Mouse (Mus musculus) ovary, postnatal 10 days (tissue): ENCODE results near the gene Hes1.

ENCODE experiments used
- DNase-seq: peaks from one replicate; pipeline ENCODE4 v3.0.0; 2022; ENCODE audit warnings: low spot score

Hes1 gene

DNA sequence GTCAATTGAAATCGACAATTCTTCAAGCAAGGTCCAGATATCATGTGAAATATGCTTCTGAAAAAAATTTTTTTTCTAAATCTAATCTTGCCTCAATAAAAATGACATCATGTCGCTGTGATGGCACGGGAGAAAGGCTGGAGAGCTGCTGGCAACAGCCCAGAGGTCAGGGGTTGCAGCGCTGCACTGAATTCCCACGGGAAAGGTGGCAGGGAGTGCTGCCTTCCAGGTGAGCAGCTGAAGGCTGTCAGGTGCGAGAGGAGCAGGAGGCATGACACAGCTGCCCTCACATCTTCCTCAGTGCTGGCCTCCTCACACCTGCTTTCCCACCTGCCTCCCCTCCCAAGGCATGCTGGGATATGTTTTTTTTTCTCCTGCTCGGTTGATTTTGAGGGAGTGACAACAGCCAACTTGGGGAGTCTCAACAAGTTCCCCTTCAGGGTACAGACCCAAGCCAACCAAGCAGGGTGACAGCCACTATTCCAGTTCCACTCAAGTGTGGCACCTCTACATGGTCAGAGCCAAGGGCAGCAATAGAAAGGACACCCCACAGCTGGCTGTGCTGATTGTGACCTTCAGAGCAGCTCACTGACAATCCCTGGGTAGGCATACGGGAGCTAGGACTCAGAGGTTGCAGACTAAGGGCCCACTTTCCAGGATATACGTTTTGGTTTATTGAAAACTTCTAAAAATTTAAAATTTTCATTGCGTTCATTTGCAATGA, 13.3 kb upstream of the Hes1 start:
- no peak for DNase-seq

DNA sequence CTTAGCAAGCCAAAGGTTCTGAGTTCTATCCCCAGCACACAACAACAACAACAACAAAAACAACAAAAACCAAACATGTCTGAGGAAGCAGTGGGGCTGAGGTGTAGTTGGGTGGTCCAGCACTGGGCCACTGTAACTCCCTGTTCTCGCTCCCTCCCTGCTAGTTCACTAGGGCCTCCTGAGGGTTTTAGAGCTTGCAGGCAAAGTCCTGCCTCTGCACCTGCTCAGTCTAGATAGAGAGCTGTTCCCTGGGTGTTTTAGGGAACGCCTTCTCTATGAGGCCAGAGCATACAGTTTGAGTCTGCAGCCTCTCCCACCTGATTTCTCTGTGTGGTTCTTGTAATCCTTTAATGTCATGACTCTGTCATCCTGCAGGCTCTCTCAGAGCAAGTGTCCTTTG, 11.9 kb upstream of the Hes1 start:
- DNase-seq: no peak

DNA sequence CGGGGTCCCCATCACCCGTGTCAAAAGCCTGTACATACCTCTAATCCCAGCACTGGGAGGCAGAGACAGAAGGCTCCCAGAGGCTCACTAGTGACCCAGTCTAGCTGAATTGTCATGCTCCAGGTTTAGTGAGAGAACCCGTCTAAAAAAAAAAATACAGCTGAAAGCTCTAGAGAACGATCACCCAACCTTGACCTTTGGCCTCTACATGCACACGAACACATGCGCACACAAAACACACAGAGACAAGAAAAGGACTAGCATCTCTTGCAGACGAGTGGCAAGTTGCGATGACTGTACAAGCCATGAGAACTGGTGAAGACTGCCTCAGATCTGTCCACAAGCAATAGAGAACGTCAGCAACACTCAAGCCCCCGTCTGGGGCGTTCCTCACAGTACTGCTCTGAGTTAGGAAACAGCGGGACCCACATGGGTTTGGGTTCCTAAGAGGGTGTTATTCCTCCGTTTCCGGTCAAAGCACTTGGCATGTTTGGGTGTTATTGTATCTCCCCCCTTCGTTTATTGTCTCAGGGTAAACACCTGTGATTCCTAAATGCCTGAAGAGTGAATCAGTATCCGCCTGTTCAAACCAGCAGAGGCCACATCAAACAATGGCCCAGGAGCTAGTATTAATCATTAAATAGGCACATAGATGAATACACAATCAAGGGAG, 11.2 kb upstream of the Hes1 start:
- no peak for DNase-seq

DNA sequence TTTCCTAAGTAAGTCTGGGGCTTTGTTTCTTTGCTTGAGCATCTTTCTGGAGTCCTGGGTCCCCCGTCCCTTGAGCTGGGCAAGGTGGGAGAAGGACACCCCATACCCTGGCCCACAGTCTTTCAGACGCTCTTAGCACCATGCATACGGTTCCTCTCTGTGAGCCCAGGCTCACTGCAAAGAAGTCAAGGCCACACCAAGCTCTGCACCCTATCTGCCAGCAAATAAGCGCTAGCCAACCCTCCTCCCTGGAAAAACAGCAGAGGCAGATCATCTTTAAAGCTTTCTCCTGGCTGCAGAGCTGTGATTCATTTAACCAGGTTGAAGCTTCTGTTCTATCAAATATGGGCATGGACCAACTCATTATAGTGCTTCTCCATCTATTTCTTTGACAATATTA, 9.6 kb upstream of the Hes1 start:
- no peak for DNase-seq

DNA sequence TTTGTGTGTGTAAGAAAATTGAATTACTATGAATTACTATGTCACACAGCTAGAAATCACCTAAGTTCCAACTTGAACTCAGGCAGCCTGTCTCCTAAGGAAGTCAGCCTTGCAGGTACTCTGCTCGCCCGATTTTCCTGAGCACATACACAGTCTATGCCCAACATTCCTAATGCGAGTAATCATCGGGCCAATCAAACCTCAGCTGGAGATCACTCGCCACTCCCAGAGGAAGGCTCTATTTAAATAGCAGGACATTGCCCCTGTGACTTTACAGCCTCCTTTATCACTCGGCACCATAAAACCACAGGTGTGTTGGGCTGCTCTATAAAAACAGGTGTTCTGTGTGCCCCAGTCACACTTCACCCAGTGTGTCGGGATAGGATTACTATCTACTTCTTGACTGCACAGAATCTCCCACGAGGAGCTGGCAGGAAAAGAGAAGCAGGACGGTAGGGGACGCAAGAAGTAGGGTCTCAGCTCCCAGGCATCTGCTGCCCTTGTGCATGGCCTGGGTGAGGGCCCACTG, 8.8 kb upstream of the Hes1 start:
- DNase-seq: no peak

DNA sequence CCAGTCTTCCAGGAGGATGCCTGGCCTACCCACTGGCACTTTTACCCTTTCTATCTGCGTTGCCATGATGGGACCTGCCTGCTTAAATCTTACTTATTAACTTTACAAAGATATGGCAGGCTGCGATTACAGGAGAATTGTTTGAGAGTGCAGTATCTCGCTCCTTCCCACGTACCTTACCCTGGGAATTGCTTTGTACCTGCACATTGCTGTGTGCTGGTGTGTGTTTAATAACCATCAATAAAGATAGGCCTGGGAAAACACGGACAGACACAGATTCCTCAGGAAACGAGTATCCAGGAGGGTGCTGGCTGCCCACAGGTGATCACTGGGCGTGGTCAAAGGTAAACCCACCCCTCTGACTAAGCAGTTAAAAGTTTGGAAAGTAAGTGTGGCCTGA, 8.3 kb upstream of the Hes1 start:
- no peak for DNase-seq

DNA sequence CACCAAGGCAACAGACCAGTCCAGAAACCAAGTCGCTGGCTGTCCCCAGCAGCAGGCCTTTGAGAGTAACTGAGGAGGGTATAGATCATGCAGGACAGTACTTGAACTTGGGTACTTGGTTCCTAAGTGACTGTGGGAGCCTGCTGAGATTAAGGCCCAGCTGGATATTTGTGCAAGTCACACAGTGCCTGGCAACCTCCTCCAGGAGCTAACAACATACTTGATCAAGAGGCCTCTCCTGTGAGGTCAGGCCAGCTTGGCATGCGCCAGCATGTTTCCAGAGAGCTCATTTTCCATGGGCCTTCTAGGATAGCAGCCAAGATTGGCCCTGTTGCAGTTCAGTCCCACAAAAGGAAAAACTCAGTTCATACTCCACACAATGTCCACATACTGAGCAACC, 7.3 kb upstream of the Hes1 start:
- DNase-seq: no peak

DNA sequence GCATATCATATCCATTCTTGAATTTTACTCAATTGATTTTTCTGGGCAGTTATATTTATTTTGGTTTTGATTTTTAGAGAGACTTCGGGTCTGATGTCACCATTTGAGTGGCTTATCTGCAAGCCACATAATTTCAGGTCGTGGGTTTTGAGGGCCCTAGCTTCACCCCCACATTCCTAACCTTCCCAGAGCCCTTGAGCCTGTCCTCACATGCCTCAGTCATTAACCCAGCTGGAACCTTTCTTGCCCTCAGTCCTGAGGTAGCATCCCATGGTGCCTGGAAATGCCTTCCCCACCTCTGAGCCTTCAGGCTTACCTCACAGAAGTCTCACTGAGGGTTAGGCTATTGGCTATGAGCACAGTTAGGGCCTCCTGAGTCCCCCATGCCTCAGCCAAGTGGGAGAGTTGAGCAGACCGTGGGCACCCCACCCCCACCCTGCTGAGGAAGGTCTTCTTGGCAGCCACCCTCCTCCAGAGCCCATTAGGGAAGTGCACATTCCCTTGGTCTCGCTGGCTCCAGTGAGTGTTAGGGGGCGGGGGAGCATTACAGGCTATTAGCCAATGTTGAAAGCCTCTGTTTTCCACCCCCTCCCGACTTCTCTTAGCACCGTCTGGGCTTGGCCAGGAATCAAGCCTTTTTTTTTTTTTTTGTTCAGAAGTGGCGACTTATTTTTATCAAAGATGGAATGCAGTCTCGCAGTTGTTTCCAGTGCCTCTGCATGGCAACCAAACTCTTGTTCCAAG, 5.0 kb upstream of the Hes1 start:
- no peak for DNase-seq

DNA sequence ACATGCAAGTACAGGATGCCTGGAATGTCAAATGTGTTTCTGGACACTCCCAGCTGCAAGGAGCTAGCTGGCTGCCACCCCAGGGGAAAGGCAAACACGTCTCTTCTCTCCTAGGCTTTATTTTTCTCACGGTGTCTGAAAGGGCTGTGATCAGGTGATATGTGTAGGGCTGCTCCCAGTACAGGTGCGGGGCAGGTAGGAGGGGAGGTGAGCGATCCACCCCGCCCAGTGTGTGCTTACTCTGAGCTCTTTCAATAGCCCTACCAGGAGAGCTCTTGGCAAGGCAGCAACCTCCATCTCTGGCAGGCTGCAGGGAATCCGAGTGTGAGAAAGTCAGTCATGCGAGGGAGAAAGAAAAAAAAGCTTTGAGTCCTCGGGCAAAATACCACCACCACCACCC, 3.8 kb upstream of the Hes1 start:
- DNase-seq: no peak

DNA sequence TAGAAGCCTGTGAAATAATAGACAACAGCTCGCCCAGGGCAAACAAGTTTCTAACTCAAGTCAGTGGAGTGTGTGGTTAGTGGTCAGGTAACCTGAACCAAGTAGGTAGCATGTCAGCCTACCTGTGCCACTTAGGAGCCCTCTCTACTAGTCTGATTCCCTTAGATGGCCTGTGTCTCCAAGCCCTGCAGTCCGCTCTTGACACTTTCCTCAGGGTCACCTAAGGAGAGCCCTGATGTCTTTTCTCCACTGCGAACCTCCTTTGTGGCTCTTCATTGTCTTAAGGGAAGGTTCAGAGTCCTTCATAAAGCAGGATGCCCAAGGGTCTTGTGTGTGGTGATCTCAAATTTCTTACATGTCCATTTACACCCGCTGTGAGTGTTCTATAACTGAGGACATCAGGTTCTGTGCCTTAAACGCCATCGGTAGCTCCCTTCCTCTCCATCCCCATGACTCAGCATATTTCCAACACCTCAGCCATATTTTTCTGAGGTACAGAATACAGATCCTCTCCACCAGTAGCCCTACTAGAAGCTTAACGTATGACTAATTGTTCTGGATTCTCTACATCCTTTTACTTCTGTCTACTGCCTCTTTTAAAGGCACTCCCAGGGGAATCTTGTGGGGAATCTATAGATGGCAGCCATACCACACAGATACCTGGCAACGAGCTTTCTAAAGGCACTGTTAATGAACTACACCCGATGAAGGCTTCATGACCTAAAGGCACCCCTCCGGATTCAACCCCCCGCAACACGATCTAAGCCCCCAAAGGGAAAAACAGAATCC, 1.7 kb upstream of the Hes1 start:
- no peak for DNase-seq

DNA sequence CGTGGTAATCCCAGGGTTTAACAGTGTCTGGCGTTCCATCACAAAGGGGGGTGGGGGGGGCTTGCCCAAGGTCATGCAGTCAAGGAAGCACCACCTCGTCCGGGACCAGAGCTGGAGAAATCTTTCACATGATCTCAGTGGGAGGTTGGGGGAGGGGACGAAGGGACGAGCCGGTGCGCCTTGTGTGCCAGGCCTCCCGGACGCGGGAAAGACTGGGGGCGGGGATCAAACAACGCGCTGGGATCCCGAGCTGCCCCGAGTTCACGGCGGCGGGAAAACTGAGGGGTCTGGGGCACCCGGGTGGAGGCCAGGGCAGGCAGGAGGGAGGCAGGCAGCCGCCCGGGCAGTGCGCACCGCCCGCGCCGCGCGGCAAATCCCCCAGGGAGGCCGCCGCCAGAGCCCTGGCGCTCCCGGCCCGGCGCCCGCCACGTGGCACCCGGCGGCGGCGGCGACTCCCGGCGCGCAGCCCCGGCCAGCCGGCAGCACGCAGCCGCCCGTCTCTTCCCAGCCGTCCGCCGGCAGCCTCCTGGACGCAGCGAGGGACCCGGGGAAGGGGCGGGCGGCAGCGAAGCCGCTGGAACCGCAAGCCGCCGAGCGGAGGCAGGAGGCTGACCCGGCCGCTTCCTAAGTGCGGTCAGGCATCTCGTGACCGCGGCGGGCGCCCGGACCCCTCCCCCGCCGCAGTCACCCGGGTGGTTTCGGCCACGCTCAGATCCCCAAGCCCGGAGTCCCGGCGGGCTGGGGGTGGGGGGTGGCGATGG, 883 bp upstream of the Hes1 start:
- no peak for DNase-seq

DNA sequence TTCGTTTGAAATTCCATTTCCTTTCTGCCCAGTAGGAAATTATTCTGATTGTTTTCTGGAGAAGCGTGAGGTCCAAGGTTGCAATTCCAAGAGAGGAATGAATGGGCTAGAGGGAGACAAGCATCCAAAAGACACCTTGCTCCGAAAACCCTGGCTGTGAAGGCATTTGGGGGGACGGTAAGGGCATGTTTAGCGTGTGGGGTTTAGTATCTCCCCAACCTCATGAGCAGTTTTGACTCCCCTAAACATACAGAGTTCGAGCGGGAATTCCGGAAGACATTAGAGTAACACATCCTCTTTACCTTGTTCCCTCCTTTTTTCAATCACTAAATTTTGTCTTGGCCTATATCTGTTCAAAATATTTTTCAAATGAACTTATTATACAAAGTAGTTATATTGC, 429 bp downstream of the Hes1 start:
- DNase-seq: no peak

DNA sequence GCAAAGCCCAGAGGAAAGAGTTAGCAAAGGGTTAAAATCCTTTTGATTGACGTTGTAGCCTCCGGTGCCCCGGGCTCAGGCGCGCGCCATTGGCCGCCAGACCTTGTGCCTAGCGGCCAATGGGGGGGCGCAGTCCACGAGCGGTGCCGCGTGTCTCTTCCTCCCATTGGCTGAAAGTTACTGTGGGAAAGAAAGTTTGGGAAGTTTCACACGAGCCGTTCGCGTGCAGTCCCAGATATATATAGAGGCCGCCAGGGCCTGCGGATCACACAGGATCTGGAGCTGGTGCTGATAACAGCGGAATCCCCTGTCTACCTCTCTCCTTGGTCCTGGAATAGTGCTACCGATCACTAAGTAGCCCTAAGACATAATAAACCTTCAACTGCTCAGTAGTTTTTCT, 893 bp downstream of the Hes1 start:
- DNase-seq: no peak

DNA sequence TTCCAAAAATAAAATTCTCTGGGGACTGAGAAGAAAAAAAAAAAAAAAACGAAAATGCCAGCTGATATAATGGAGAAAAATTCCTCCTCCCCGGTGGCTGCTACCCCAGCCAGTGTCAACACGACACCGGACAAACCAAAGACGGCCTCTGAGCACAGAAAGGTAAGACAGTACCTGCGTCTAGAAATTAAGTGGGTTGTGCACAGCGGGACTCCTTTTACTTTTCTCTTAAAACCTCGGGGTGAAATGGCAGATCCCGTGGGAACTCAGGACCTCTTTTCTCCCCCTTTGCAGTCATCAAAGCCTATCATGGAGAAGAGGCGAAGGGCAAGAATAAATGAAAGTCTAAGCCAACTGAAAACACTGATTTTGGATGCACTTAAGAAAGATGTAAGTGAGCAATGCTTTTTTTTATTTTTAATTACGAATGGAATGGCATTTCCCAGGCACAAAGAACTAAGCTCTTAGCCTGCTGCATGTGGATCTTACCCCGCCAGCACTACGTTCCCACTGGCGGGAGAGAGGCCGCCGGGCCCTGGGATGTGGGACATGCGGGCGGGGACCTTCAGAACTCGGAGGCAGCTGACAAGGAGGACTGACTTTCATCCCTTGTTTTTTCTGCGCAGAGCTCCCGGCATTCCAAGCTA, 1.5 kb downstream of the Hes1 start:
- DNase-seq: no peak

DNA sequence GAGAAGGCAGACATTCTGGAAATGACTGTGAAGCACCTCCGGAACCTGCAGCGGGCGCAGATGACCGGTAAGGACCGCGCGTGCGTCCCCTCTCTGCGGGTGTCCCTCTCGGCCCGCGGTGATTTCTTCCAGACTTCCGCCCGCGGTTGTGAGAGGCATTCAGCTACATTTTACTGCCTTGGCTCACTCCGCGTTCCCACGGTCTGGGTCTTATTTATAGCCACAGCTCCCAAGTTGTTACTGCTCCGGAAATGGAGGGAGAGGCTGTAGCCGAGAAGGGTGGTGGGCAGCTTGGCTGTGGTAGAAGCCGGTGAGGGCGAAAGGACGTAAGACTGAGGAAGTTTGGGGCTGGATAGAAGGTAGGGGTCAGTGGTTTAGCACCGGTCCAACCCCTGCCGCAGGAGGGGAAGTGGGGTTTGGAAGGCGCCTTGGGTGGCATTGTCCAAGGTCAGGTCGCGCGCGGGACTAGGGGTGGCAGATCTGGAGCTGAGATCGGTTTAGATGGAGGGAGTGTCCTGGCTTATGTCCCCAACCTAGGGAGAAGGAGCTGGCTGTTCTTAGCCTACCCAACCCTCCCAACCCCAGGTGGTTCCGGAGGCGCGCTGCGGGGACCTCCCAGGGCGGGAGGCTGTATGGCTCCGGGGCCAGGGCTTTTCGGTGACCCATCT, 2.1 kb downstream of the Hes1 start:
- no peak for DNase-seq

DNA sequence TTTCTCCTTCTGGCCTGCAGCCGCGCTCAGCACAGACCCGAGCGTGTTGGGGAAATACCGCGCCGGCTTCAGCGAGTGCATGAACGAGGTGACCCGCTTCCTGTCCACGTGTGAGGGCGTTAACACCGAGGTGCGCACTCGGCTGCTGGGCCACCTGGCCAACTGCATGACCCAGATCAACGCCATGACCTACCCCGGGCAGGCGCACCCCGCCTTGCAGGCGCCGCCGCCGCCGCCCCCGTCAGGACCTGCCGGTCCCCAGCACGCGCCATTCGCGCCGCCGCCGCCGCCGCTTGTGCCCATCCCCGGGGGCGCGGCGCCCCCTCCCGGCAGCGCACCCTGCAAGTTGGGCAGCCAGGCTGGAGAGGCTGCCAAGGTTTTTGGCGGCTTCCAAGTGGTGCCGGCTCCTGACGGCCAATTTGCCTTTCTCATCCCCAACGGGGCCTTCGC, 2.7 kb downstream of the Hes1 start:
- DNase-seq: no peak

DNA sequence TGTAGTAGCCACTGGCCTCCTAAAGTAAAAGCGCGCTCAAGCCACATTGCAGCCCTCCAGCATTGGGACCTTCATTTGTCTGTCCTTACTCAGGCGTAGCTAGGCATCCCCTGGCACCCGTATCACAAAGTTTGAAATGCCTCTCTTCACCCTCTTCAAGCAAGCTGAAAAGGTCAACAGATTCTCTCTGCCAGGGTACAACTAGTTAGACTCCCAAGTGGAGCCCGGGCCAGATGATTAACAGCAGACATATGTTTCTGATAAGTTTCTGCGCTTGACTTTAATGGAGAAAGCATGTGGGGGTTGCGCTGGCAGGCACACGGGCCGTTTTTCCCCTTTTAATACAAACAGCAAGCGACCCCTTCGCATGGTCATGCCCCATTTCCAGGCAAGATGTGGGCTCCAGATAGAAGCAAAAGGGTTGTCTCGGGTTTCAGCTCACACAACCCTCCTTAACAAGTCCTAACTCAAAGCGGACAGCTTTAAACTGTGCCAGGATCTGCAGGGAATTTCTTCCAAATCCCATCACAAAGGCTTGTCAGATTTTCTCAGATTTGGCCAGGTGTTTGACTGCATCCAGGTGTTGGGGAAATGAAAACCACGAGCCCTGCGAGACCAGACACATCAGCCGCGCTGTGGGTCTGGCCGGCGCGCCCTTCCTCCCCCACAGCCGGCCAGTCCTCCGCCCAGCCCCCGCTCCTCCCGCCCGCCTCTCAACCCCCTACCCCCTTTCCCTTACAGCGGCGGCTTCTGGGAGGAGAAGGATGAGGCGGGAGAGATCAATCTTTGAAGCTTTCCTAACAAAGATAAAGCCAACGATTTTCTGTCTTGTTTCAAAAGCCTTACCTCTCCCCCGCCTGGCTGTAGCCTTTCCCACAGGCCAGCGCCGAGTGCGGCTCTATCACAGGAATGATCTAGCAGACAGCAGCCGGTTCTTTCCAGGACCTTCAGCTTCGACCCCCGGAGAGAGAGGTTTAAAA, 4.1 kb downstream of the Hes1 start:
- no peak for DNase-seq

DNA sequence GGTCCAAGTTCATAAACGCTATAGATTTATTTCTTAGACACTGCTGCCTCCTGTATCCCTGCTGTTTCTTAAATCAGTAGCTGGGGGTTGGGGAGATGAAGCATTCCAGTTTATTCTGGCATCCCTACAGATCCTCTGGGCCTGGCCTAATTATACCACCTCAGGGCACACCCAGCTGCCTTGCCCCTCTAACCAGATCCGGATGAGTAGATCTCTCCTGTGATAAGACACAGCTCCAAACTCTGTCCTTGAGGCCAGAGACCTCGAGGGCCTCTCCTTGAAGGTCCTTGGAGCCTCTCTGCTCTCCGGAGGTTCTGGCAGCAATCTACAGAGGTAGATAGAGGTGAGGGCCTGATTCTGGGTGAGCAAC, 5.4 kb downstream of the Hes1 start:
- no peak for DNase-seq
